Mouse (Mus musculus): ENCODE data around the gene Fga. TPM values are rescaled to one million over a fixed set of nuclear protein-coding genes. Genes with fewer than 3 reads are reported as not detected.

Fga gene
- not detected for total RNA-seq (2021)
- long read RNA-seq, experiment 1, result 0 reads
- long read RNA-seq, experiment 2, result 0 reads

DNA sequence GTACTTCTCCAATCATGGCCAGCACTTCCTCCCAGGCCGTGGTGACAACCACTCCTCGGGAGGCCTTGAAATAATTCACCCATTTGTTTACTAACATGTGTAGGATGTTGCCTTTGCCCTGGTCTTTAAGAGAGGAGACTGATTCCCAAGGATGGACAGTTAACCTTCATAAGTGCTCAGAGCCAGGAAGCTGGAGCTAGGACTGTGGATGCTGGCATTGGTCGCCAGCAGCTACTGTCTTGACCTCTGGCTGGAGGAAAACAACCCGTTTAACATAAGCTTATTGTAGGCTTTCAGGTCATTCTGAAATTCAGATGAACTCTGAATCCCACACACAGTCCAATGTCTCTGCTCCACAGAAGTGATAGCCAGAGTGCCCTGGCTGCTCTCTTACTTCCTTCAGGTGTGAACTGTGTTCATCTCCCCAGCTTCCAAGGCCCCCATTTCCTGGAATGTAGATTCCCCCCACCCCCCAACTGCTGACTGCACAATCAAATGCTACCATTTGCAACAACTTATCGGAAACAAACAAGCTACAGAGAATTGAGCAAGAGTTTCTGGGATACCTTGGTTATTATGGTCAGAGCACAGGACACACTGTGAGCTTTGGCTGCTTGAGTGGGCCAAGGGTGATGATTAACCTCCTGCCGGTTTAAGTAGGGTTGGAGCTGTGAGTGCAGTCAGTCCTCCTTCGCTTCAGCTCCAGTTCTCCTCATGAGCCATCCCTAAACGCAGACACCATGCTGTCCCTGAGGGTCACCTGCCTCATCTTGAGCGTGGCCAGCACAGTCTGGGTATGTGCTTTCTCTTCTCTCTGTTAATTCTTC is at the start of gene Fga:
Gene Fga (plus strand): TSS at position 602 of the 827 bp plus-strand sequence.
- no peak for DNase-seq

GRCm38 (mm10) chr3:82980818-82981217 is 45.1 kb upstream of the Fga start:
- peak; percentile 20 to 40 for DNase-seq

GRCm38 (mm10) chr3:82981861-82982260 is 44.0 kb upstream of the Fga start:
- no peak for DNase-seq

- no peak for DNase-seq
These were observed 41.0 kb upstream of the Fga start for GRCm38 (mm10) chr3:82984840-82985239.

DNA sequence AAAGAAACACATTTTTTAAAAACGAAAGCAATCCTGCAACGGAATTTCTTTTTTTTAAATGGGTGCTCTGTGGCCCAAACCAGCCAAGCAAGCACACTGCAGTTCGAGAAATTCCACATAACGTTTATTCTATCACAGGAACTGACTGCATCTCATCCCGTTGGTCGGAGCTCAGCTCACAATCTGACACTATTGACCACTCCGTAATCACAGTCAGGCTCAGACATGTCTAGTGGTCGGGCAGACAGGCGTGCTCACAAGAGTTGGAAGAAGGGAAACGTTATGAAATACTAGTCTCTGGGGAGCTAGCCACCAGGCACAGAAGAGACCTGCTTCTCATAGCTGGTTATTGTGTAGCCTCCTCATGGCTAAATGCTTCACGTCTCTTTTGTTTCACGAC is 33.9 kb upstream of the Fga start:
- DNase-seq, result peak in 1 of 2 experiments; percentile 9

- DNase-seq, result no peak
These were observed 32.9 kb upstream of the Fga start for GRCm38 (mm10) chr3:82992956-82993355.

DNA sequence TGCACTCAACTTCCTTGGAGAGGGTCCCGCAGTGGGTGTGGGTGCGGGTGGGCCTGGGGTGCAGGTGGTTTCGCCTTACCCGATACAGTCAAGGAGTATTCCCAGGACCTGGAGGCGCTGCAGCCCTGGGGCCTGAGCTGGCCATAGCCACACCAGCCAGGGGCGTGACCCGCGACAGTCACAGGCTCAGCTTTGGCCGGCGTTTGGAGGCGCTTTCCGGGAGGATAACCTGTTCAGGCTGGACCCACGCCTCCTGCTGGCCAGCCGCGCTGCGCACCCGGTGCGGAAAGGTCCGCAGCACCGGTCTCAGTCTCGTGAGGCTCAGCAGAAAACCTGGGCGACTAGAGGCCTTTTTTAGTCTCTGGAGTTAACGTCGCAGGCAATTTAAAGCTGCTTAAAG is 30.5 kb upstream of the Fga start:
- DNase-seq, result peak; percentile 29 to 31

GRCm38 (mm10) chr3:82996656-82997055 is 29.2 kb upstream of the Fga start:
- no peak for DNase-seq

GRCm38 (mm10) chr3:82998772-82999463 is 27.0 kb upstream of the Fga start:
- DNase-seq, result peak; percentile 40 to 78

- DNase-seq, result no peak
These were observed 25.9 kb upstream of the Fga start for GRCm38 (mm10) chr3:82999995-83000394.

GRCm38 (mm10) chr3:83002191-83002590 is 23.7 kb upstream of the Fga start:
- peak; percentile 9 to 57 for DNase-seq

DNA sequence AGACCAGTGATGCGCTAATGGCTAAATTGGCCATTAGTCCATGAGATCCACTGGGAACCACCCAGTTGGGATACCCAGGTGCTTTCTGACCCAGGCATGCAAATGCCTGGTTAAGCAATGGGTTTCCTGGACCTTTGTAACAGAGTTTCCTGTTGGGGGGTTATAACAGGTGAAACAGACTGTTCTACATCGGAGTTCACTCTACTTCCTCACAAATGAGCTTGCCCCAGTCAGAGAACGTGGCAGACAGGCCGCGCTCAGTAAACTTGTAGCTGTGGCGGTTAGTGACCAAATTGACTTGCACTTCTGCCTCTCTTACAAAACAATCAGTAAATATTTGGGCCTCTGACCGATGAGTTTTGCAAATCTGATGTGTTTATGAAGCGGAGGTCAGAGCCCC is 22.8 kb upstream of the Fga start:
- no peak for DNase-seq

DNA sequence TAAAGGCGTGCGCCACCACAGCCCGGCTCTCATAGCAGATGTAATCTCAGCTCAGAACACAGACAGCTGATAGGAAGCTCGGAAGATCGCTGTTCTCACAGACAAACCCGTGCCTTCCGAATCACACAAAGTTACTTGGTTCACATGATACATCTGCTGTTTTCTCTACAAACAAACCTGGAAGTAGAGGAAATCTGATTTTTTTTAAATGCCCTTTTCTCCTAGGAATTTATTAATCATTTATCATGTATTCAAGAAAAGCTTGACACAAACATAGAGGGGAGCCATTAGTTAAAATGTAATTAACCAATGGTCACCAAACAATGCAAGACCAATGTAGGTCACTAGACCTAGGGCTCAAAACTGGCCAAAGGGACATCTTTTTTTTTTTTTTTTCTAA is 21.1 kb upstream of the Fga start:
- DNase-seq, result no peak

- no peak for DNase-seq
These were observed 18.3 kb upstream of the Fga start, which contains the start of gene Fgg for GRCm38 (mm10) chr3:83007557-83007956. TSS of gene Fgg (plus strand) at chr3:83007724.

DNA sequence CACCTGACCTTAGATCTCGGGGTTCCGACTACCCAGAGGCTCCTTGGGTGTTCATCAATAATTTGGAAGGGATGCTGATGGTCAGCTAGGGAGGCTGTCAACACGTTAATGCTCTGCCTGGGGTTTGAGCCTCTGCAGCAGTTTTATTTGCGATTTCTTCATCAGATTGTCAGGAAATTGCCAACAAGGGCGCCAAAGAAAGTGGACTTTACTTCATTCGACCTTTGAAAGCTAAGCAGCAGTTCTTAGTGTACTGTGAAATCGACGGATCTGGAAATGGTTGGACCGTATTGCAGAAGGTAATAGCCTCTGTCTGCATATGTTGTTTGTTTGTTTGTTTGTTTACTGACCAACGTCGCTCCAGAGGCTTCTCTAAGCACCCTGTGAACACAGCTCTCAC is 15.6 kb upstream of the Fga start:
- DNase-seq, result no peak

DNA sequence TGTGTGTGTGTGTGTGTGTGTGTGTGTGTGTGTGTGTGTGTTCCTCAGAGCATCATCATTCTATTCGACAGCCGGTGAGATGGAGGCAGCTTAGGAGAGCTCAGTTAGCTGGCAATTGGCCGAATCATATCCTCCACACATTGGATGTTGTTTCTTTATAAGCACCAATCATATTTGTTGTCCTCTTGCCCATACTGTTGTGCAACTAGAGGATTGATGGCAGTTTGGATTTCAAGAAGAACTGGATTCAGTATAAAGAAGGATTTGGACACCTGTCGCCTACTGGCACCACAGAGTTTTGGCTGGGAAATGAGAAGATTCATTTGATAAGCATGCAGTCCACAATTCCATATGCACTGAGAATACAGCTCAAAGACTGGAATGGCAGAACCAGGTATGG is 14.7 kb upstream of the Fga start:
- no peak for DNase-seq

GRCm38 (mm10) chr3:83011565-83011964 is 14.3 kb upstream of the Fga start:
- no peak for DNase-seq

DNA sequence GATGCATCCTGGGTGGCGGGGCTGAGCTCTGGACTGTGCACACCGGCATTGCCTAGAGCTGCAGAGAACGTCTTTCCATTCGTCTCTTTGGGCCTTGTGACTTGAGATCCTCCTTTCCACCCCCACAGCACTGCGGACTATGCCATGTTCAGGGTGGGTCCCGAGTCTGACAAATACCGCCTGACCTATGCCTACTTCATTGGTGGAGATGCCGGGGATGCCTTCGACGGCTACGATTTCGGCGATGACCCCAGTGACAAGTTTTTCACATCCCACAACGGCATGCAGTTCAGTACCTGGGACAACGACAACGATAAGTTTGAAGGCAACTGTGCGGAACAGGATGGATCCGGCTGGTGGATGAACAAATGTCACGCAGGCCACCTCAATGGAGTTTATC is 13.2 kb upstream of the Fga start:
- DNase-seq, result no peak

GRCm38 (mm10) chr3:83013951-83014350 is 11.9 kb upstream of the Fga start:
- DNase-seq, result no peak

DNA sequence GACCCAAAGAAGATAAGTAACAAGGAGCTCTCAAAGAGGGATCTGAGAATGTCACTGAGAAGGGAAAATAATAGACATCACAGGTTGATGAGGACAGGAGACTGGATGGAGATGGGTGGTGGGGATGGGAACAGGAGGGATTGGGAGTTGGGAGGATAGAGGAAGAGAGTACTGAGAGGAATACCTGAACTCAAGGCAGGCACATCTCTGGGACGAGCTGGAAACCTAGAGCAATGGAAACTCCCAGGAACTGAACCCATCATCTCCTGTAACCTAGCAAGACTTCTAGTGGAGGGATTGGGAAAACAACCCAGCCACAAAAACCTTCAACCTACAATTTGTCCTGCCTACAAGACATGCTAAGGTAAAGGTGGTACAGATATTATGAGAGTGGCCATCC is 9.6 kb upstream of the Fga start:
- no peak for DNase-seq

DNA sequence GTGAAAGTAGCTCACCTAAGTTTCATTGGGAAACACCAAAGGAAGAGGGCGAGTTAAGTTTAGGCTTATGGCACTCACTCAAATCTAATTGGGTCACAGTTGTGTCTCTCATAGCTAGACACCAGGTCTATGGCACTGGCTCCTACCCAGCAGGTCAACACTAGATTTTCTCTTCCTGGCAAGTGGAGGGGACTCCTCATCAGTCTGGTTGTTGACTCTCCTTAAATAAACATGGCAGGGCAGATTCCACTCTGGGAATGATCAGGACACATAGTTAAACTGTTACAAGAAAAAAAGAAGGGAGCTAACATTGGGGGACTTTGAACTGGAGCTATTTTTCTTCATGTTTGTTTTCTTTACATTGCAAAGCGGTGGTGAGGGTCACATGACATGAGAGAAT is 5.5 kb upstream of the Fga start:
- DNase-seq, result no peak

DNA sequence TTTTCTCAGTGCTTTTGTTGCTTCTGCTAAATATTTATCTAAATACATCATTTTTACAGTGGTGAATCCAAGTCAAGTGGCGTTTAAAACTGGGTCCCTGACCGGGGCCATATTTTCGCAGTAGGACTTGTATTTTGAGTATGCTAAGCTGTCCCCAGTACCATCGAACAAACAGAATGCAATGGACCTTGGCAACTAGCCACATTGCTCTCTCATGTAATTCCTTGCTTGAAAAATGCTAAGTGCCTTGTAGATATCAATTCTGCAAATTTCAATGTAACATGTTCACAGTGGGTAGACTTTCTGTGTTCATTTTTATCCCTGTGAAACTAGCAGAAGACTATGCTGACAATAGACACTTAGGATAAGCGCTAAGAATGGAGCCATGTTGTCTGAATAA is 4.7 kb upstream of the Fga start:
- DNase-seq, result no peak

- DNase-seq, result no peak
These were observed 840 bp upstream of the Fga start for GRCm38 (mm10) chr3:83025036-83025435.

All from heart, adult 18-20 months (tissue).